Mouse (Mus musculus): ENCODE results near the gene Zkscan2. TPM values are rescaled to one million over a fixed set of nuclear protein-coding genes. Genes with fewer than 3 reads are reported as not detected.

Zkscan2 gene
- polyA plus RNA-seq, 2 experiments from 2014 or later: 0.04 TPM; not detected in 1

DNA sequence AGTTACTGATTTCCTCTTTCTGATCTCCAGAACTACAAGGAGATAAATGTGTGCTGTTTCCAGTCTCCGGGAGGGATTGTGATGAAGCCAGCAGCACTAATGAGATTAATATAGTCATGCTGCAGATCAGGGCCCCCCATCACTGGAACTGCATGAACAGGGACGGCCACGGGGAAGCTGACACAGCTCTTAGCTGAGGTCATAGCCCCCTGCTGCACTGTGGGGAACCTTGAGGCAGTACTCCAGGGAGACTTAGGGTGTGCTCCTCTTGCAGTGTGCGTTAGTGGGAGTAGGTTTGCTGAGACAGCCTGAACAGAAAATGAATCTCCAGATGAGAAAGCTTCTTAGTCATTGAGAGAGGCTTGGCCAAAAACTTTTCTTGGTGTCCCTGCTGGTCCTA lies 69.0 kb downstream of the Zkscan2 start:
- ATAC-seq: no peak

DNA sequence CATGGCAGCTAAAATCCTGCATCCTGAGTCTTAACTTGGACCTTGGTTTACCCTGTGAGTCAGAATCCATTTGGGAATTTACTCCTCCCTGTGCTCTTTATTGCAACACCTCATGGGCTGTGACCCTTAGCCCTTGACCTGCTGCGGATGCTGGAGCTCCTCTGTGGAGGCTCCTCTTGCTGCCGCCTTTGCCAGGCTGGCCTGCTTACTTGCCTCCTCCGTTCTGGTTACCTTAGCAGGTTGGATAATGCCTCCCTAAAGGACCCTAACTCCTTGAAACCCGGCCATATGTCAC lies 69.9 kb downstream of the Zkscan2 start:
- no peak for ATAC-seq

DNA sequence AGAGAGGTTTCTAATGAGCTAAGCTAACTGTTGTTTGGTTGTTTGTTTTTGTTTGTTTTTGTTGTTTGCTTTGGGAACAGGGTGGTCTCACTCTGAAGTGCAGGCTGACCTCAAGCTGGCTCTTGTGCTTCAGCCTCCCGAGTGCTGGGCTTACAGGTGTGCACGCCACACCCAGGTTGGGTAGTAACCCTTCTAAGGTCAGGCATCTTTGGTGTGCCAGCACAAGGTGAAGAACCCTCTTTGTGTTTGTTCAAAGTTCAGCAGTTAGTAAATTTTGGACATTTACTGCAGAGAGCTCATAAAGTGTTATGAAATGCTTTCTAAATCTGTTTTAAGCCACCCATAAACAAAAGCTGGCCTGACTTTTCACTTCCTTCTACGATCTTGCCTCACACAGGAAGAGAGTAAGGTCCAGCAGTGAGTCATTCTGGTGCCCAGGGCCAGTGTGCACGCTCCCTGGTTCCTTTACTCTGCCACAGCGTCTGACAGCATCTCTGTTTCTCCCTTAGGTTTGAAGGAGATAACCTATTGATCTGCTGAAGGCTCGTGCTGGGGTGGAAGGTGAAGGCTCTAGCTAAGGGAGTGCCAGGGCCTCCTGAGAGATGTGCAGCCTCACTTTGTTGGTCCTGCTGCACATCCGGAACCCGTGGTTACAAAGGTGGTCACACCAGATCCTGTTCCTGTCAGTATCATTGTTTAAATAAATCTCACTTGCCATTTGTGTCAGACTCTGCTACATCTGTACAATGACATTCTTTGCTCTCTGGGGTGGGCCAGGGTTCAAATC lies 70.4 kb downstream of the Zkscan2 start:
- no peak for ATAC-seq

Other genes with a start within 250 kb of the Zkscan2 start
- gene Lcmt1, start 130.7 kb downstream of the Zkscan2 start, polyA plus RNA-seq (2017; shearing (Covaris generic)): 10 to 100 TPM; 25.5 to 32.4 TPM
- gene Arhgap17, start 130.5 kb downstream of the Zkscan2 start, polyA plus RNA-seq (2017; shearing (Covaris generic)): 10 to 100 TPM; 22.5 to 22.7 TPM
- not detected for gene Aqp8, start 38.2 kb downstream of the Zkscan2 start, polyA plus RNA-seq (2017; shearing (Covaris generic))

Measured in CD4-positive, CD25-positive, alpha-beta regulatory T cell, adult 4 months (primary cell).